Mouse (Mus musculus) embryonic facial prominence, embryonic 12.5 days (tissue): Measurements from ENCODE around the gene Snrnp25. TPM values are rescaled to one million over a fixed set of nuclear protein-coding genes. Genes with fewer than 3 reads are reported as not detected.

Source experiments
- ATAC-seq: fragments of 200-750 bp; cut with Nextera tagmentation; 2 replicates; pipeline ENCODE4 v1.8.0; 2017; ENCODE audit not compliant: insufficient number of reproducible peaks, insufficient read depth, low FRiP score, low TSS enrichment
- H3K27ac ChIP-seq: fragments of 300-500 bp; sonication (generic); 2 replicates; pipeline ENCODE4 v1.5.1; 2016; ENCODE audit warnings: mild to moderate bottlenecking
- H3K27me3 ChIP-seq: fragments of 300-500 bp; sonication (generic); 2 replicates; pipeline ENCODE4 v1.6.1; 2016; ENCODE audit warnings: mild to moderate bottlenecking, moderate library complexity
- H3K36me3 ChIP-seq: fragments of 300-500 bp; sonication (generic); 2 replicates; pipeline ENCODE4 v1.6.1; 2016; ENCODE audit warnings: mild to moderate bottlenecking
- H3K4me1 ChIP-seq: fragments of 300-500 bp; sonication (generic); 2 replicates; pipeline ENCODE4 v1.6.1; 2016
- H3K4me2 ChIP-seq: fragments of 300-500 bp; sonication (generic); replicated peaks from 2 replicates; pipeline ENCODE4 v1.6.1; 2016; ENCODE audit warnings: mild to moderate bottlenecking, moderate library complexity
- H3K4me3 ChIP-seq: fragments of 300-500 bp; sonication (generic); 2 replicates; pipeline ENCODE4 v1.5.1; 2016; ENCODE audit warnings: mild to moderate bottlenecking
- H3K9ac ChIP-seq: fragments of 300-500 bp; sonication (generic); 2 replicates; pipeline ENCODE4 v1.6.1; 2016; ENCODE audit warnings: mild to moderate bottlenecking, moderate library complexity
- H3K9me3 ChIP-seq: fragments of 300-500 bp; sonication (generic); 2 replicates; pipeline ENCODE4 v1.6.1; 2016; ENCODE audit warnings: mild to moderate bottlenecking, moderate library complexity
- WGBS: fragments of 180-500 bp; shearing (Covaris S2); methylation state at CpG from one replicate; pipeline ENCODE4 v1.1.7; 2016; 5-methylcytosine and 5-hydroxymethylcytosine counted together
- polyA plus RNA-seq: library from polyadenylated mRNA; unstranded; fragments of >200 nt; fragmentation: Nextera tagmentation; extraction: Ambion mirVana; gene quantifications from 2 replicates; pipeline ENCODE4 v1.2.1, GENCODE M21; 2016

The Snrnp25 gene
- polyA plus RNA-seq, 1 experiment from 2014 or later, result 71.1 TPM

GRCm38 (mm10) chr11:32219287-32219686 lies 14.1 kb downstream of the Snrnp25 start:
- Histone ChIP-seq H3K4me3 (no peak overlapping the region), H3K4me2 (peak overlapping the region; percentile 86; the same call in 1 of the 2 replicates), H3K4me1 (peaks cover 47% of the 10 kb centered on the region), H3K9ac (0 out of 2 replicates have a peak overlapping the region, but pooled peaks have one; percentile 2), H3K27me3 (peaks cover 4% of the 10 kb centered on the region; the same call in 1 of the 2 replicates), H3K36me3 (peaks cover 10% of the 10 kb centered on the region; the same call in 1 of the 2 replicates), H3K27ac (no peak overlapping the region), H3K9me3 (no peaks in the 10 kb centered on the region)
- 89% methylated on average over 10 of the region's 10 CpGs for WGBS
- ATAC-seq, result no peak

- H3K4me3 ChIP-seq, result peak overlapping the region; percentile 86
- H3K4me1 ChIP-seq, result peaks cover 59% of the 10 kb centered on the region
- H3K9ac ChIP-seq, result peak overlapping the region; percentile 94
- ATAC-seq, result peak; percentile 29; the same call in 1 of the 2 replicates
- 37% methylated on average over 10 of the region's 10 CpGs for WGBS
- H3K27me3 ChIP-seq, result peaks cover 4% of the 10 kb centered on the region; the same call in 1 of the 2 replicates
- H3K27ac ChIP-seq, result peak overlapping the region; percentile 89
- peak overlapping the region; percentile 86 for H3K4me2 ChIP-seq
- H3K36me3 ChIP-seq, result no peaks in the 10 kb centered on the region
- no peaks in the 10 kb centered on the region for H3K9me3 ChIP-seq
Observed at GRCm38 (mm10) chr11:32220607-32221224, 15.5 kb downstream of the Snrnp25 start.

- Histone ChIP-seq H3K27me3 (peaks cover 4% of the 10 kb centered on the region; the same call in 1 of the 2 replicates), H3K4me3 (peak overlapping the region; percentile 86), H3K27ac (peak overlapping the region; percentile 89), H3K4me2 (peak overlapping the region; percentile 86), H3K36me3 (no peaks in the 10 kb centered on the region), H3K9me3 (no peaks in the 10 kb centered on the region), H3K9ac (peak overlapping the region; percentile 94), H3K4me1 (peaks cover 64% of the 10 kb centered on the region)
- WGBS, result under 1% methylated on average over 38 of the region's 46 CpGs
- peak; percentile 47 for ATAC-seq
Observed at GRCm38 (mm10) chr11:32221225-32221950, 16.2 kb downstream of the Snrnp25 start.

DNA sequence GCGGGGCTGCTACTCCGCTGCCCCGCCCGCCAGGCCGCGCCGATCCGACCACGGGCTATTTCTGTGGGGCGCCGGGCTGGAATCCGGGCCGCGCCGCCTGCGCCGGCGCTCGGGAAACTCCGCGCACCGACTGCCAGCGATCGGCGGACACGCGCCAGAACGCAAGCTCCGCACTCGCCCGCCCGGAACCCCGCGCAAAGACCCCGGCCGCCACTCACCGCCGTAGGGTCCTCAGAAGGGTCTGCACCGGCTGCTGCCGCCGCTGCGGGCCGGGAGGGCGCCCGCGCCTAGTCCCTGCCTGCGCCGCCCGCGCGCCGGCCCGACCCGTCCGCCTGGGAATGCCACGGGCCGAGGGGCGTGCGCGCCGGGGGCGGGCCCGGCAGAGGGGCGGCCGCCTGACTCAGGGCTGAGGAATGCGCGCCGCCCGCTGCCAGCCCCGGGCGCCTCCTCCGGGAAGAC lies 16.8 kb downstream of the Snrnp25 start, which contains the start of gene Rhbdf1:
Gene Rhbdf1, minus strand, starts transcription at position 350 of the 459 bp plus-strand sequence.
- peak within 1 kb of the TSS; percentile 86 for H3K4me2 ChIP-seq
- H3K36me3 ChIP-seq, result no peaks in the 10 kb centered on the region
- H3K27me3 ChIP-seq, result peaks cover 4% of the 10 kb centered on the region; the same call in 1 of the 2 replicates
- H3K4me3 ChIP-seq, result peak within 1 kb of the TSS; percentile 86
- no peaks in the 10 kb centered on the region for H3K9me3 ChIP-seq
- no peak; the same call in 1 of the 2 replicates for ATAC-seq
- peak within 1 kb of the TSS; percentile 89 for H3K27ac ChIP-seq
- H3K4me1 ChIP-seq, result peaks cover 66% of the 10 kb centered on the region
- WGBS, result under 1% methylated on average over 62 of the region's 72 CpGs
- peak within 1 kb of the TSS; percentile 94 for H3K9ac ChIP-seq

- Histone ChIP-seq H3K27ac (0 out of 2 replicates have a peak overlapping the region, but pooled peaks have one; percentile 89), H3K36me3 (no peaks in the 10 kb centered on the region), H3K9me3 (no peaks in the 10 kb centered on the region), H3K27me3 (peaks cover 4% of the 10 kb centered on the region; the same call in 1 of the 2 replicates), H3K4me1 (peaks cover 69% of the 10 kb centered on the region), H3K4me2 (peak overlapping the region; percentile 86), H3K4me3 (peak overlapping the region; percentile 86), H3K9ac (peak overlapping the region; percentile 94)
- WGBS, result 7% methylated on average over 21 of the region's 21 CpGs
- ATAC-seq, result no peak
Observed at GRCm38 (mm10) chr11:32222570-32223194, 17.5 kb downstream of the Snrnp25 start.

DNA sequence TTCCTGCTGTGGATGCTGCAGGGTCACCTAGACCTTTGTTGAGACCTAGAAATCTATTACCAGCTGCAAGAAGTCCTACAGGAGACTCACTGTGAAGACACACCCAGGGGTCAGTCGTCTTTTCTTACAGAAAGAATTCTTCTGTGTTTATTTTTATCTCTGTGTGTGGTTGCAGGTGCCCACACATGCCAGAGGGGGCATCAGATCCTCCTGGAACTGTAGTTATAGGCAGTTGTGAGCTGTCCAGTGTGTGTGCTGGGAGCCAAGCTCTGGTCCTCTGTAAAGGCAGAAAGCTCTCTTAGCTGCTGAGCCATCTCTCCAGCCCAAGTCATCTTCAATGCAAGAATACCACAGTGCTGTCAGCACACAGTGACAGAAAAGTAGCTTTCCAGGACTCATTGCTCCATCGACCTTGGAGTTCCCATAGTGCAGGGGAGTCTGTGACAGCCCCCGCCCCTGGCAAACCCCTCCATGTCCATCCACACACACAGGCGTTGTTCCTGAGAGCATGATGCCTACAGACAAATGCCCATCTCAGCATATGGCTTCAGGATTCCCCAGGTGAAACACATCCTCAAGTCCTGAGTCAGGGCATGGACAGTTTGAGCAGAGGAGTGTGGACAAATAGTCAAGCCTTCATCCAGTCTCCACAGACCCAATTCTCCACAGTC lies 18.2 kb downstream of the Snrnp25 start:
- no peak for ATAC-seq
- H3K4me3 ChIP-seq, result no peak overlapping the region
- H3K36me3 ChIP-seq, result 0 out of 2 replicates have a peak, but pooled peaks cover under 1% of the 10 kb centered on the region
- no peaks in the 10 kb centered on the region for H3K9me3 ChIP-seq
- 64% methylated on average over 4 of the region's 4 CpGs for WGBS
- H3K4me1 ChIP-seq, result peaks cover 64% of the 10 kb centered on the region
- no peak overlapping the region for H3K27ac ChIP-seq
- H3K9ac ChIP-seq, result no peak overlapping the region
- H3K4me2 ChIP-seq, result peak overlapping the region; percentile 86; the same call in 1 of the 2 replicates
- H3K27me3 ChIP-seq, result peaks cover 4% of the 10 kb centered on the region; the same call in 1 of the 2 replicates

DNA sequence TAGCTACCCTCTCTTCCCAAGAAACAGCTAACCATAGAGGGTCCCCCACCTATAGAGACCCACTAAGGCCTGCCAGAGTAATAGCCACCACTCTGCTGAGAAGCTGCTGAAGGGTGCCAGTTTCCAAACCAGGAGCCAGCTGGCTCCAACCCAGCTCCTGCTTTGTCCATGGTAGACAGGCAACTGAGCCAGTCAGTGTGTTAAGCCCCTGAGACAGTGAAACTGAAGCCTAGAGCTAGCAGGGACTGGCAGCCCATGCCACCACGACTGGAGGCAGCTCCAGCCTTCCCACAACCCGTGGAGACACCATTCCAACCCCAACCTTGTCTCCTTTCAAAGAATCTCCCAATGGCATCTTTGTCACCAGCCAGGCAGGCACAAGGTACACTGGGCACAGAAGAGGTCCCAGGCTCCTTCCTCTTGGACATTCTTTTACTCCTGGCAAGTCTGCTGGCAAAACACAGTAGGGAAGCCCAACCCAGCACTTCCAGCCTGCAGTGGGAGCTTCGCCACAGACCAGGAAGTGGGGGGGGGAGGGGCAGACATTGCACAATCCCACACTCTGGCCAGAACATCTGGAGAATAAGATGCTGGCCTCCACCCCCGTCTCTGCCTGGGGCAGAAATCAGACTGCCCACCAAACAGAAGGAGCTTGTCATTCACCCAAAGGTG lies 19.4 kb downstream of the Snrnp25 start:
- Histone ChIP-seq H3K9ac (peak overlapping the region; percentile 8; the same call in 1 of the 2 replicates), H3K4me3 (no peak overlapping the region), H3K9me3 (no peaks in the 10 kb centered on the region), H3K4me1 (peaks cover 53% of the 10 kb centered on the region), H3K27me3 (peaks cover 4% of the 10 kb centered on the region; the same call in 1 of the 2 replicates), H3K4me2 (no peak overlapping the region), H3K36me3 (peaks cover 9% of the 10 kb centered on the region; the same call in 1 of the 2 replicates), H3K27ac (peak overlapping the region; percentile 85)
- no peak for ATAC-seq
- 10% methylated on average over 4 of the region's 4 CpGs for WGBS

DNA sequence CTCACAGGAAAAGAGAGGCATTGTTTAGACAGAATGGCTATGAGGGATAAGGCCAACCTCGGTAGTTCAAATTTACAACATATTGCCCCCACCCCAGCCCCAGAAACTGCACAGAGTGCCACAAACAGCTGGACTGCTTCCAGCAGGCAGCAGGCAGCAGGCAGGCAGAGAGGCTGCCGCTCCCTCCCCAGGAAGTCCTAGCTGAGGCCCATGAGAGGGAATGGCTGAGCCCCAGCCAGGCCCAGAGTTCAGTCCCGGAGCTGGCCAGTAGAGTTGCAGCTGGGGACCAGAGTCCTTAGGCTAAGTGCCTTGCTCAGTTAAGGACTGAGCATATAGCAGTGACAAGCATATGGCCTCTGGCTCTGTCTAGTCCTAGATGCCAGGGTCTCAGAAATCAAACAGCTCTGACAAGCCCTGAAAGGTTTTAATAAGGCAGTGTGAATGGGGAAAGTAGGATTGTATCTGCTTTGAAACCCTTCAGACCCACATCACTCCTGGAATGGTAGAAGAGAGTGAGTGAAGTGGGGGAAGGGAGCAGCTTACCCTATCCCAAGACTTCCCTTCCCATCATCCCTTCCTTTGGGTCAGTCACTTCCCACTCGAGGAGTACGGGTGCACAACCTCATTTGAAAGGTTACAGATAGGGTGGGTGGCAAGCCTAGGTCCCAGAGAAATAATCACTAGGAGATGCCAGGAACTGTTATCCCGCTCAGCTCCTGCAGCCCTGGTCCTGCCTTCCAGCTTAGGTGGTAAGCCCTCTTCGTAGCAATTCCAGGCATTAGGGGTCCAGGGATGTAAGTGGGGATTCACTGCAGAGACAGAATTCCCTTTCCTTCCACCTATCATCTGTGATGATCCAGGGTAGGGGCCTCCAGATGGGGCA lies 20.2 kb downstream of the Snrnp25 start:
- Histone ChIP-seq H3K36me3 (peaks cover 18% of the 10 kb centered on the region), H3K27me3 (peaks cover 4% of the 10 kb centered on the region; the same call in 1 of the 2 replicates), H3K4me2 (0 out of 2 replicates have a peak overlapping the region, but pooled peaks have one; percentile 6), H3K9ac (peak overlapping the region; percentile 8), H3K27ac (peak overlapping the region; percentile 85), H3K4me3 (peak overlapping the region; percentile 69), H3K9me3 (no peaks in the 10 kb centered on the region), H3K4me1 (peaks cover 45% of the 10 kb centered on the region)
- 44% methylated on average over 7 of the region's 7 CpGs for WGBS
- ATAC-seq, result no peak

DNA sequence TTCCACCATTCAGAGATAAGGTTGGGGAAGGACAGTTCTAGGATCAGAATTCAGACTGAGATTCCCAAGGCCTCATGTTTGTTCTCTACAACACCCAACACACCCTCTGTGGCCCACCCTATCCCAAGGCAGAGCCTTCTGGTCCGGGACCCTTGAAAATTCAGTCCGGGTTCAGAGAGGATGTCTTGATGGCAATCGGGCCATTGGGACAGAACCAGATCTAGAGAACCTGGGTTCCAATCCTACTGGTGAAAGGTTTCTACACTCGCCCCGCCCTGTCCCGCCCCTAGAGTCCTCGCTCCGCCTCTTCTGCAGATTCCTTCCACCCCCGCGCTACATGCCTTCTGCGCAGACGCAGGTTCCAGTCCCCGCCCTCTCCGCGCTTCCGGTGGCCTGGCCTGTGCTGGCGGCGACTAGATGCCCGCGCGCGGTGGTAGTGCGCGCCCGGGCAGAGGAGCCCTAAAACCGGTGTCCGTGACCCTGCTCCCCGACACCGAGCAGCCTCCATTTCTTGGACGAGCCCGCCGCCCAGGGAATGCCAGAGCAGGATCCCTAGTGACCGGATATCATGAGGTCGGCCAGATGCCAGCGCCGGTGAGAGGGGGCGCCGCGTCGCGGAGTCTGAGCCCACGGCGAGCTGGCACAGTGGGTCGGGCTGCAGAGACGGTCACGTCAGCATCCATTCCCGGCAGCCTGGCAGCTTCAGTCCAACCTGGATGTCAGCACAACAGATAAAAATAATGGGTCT lies 21.1 kb downstream of the Snrnp25 start, which contains the start of gene Mpg:
Gene Mpg, plus strand, starts transcription at position 382 of the 748 bp plus-strand sequence.
- Histone ChIP-seq H3K9ac (peak within 1 kb of the TSS; percentile 77), H3K27ac (peak within 1 kb of the TSS; percentile 85), H3K4me1 (peaks cover 38% of the 10 kb centered on the region), H3K9me3 (no peaks in the 10 kb centered on the region), H3K27me3 (peaks cover 4% of the 10 kb centered on the region; the same call in 1 of the 2 replicates), H3K4me3 (peak within 1 kb of the TSS; percentile 69), H3K4me2 (peak within 1 kb of the TSS; percentile 71), H3K36me3 (peaks cover 26% of the 10 kb centered on the region)
- ATAC-seq, result peak; percentile 57
- WGBS, result 4% methylated on average over 47 of the region's 47 CpGs
